Mouse (Mus musculus) urinary bladder, postnatal 4 days (tissue): ENCODE results near the gene Phyhipl.

Experiments used
- DNase-seq, 2 experiments: peaks; one replicate each; pipeline ENCODE4 v3.0.0; 2021 to 2022; ENCODE audit warnings: low spot score in 2 of 2

The Phyhipl gene

DNA sequence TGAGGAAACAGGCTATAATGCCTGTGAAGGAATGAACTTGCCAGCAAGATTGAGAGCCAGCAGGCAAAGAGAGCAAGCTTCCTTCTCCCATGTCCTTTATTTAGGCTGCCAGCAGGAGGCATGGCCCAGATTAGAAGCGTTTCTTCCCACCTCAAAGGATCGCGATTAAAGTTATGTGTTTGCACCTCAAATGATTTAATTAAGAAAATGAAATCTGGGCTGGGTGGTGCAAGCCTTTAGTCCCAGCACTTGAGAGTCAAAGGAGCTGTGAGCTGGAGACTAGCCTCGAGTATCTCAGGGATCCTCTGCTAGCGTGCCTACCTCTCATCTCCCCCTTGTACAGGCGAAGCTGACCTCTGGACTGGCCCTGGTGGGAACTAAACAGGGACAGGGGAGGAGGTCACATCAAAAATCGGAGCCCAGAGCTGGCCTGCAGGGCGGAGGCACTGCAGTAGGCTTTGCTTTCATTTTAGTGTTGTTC lies 122.4 kb downstream of the Phyhipl start:
- peak in 1 of 2 experiments; percentile 23 for DNase-seq

- peak in 1 of 2 experiments; percentile 50 for DNase-seq
Observed at GRCm38 (mm10) chr10:70532249-70532648, 123.5 kb downstream of the Phyhipl start.

DNA sequence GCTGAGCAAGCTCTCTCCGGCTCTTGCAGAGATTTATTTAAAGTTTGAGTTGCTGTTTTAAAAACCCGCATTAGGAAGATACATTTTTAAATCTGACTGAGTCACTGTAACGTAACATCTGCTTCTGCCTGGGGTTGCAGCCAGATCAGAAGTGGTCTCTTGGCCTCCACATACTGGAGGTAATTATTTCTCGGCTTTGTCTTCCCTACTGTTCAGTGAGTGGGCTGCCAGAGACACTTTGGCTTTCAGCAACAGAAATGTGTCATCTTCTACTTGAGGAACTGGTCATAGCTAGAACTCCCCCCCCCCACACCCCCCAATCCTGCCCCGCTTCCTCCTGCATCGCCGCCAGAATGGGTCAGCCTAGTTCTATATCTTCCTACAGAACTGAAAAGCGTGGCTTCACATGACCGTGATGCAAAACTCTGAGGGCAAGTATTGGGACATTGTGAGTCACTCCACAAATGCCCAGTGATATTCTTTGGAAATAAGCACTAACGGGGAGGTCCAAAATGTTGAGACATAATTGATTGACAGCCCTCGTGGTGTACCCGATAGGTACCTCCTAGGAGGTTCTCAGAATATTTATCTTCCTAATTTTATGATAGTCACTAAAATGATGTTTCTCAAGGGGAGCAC lies 125.5 kb downstream of the Phyhipl start:
- peak in 1 of 2 experiments; percentile 42 for DNase-seq

DNA sequence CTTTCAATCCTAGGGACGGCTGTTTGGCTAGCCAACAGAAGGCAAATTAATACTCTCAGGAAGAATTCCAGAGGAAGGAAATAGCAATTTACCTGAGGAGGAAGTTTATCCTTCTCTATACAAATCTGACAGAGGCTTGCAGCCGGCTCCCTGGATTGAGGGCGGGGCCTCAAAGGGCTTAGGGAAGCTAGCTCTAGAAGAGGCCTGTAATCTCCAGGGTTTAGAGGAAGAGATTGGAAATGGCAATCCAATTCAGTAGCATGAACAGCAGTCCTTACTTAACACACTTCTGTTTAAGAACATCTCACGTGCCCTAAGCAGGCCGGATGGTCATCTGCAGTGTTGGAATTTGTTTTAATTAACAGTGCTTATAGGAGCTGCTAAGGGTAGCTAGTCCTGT lies 134.4 kb downstream of the Phyhipl start:
- peak in 1 of 2 experiments; percentile 44 for DNase-seq

GRCm38 (mm10) chr10:70520143-70521131 lies 135.3 kb downstream of the Phyhipl start:
- DNase-seq = peak in 1 of 2 experiments; percentile 56

- peak in 1 of 2 experiments; percentile 50 for DNase-seq
Observed at GRCm38 (mm10) chr10:70519640-70520099, 136.1 kb downstream of the Phyhipl start.

DNA sequence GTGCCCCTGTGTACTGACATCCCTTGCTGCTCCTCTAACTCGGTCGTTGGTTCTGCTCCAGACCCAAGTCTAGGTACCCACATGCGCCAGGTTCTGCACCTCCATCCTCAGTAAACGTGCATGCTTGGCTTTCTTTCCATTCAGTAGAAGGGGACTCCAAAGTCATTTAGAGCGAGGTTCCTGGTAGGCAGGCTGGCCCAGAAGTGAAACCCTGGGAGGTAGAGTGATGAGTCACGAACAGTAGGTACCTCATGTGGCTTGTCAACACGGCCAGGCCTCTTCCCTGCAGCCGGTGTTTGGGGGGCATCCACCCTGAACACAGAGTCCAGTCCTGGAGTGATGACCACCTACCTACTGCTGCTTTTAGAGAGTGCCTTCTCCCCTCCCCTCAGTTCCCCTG lies 139.1 kb downstream of the Phyhipl start:
- peak in 1 of 2 experiments; percentile 52 for DNase-seq

DNA sequence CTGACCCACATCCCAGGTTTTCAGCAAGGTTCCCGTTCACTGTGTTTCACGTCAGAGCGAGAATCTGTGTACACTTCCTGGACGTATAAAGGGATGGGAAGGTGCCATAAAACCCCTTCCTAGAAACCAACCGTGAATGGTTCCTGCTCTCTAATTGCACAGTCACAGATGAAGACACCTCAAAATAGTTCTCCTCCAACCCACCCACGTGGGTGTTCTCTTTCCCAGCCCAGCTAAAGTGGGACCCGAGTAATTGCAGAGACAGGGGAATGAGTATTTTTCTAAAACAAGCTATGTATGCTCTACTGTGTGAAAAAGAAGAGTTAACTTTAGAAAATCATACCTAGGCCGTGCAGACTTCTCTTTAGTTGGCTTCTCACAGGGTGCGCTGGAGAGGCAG lies 140.9 kb downstream of the Phyhipl start:
- no peak for DNase-seq

DNA sequence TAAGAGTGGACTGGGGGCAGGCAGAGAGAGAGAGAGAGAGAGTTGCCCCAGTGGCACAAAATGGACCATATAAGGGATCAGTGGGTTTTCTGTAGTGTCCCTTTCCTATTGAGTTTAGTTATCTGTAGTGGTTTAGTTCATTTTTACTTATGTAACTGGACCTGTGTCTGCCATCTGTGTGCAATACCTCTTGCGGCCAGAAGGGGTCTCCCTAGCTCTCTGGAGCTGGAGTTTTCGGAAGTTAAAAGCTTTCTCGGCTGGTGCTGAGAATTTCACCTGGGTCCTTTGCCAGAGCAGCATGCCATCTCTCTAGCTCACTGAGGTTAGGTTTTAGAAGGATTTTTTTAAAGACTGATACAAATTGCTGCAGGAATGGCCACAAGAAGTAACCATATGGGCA lies 147.9 kb downstream of the Phyhipl start:
- peak in 1 of 2 experiments; percentile 52 for DNase-seq
